Mouse (Mus musculus): ENCODE measurements around the gene Atg16l2.

Gene Atg16l2

DNA sequence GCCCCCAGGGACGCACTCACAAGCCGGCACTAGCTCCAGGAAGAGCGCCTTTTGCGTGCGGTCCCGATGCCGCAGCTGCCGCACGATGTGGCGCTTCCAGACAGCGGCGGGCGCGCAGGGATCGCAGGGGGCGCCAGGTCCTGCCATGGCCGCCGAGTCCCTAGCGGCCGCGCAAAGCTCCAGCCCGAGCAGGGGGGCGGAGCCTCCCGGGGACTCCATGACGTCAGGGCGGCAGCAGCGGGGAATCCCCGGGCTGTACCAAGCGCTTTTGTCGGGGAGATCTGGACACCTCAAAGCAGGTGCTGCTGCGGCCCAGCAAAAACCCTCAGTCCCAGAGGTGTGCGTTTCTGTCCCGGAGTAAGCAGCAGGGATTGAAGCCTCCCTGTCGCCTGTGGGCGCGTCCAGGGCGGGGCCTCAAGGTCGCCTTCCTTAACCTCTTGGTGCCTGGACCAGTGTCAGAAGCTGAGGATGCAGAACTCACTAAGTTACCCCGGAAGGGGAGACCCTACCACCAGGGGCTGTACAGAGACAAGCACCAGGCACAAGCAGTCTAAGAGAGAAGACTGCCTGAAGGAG is at the start of gene Atg16l2:
TSS of gene Atg16l2 (minus strand) at position 371 of the 576 bp plus-strand sequence.
- in situ Hi-C loops (cut with MseI, MboI): no loop called here

- in situ Hi-C loops (cut with MseI, MboI): no loop called here
These were observed 47.8 kb upstream of the Atg16l2 start for GRCm38 (mm10) chr7:101349861-101350260.

DNA sequence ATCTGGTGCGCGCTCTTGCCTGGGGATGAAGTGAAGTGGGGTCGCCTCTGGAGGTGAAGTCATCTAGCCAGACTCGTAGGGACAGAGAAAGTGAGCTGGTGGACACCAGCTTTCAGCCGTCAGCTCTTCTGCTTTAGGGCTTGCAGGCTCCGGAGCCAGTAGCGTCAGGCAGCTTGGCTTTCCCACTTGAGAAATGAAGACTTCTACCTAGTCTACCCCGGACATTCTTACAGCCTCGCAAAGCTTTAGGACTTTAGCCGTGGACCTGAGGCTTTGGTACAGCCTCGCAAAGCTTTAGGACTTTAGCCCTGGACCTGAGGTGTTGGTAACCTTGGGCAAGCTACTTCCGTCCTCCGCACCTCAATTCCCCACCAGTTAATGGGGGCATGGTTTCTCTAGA is 46.3 kb upstream of the Atg16l2 start:
- in situ Hi-C loops (cut with MseI, MboI): no loop called here

DNA sequence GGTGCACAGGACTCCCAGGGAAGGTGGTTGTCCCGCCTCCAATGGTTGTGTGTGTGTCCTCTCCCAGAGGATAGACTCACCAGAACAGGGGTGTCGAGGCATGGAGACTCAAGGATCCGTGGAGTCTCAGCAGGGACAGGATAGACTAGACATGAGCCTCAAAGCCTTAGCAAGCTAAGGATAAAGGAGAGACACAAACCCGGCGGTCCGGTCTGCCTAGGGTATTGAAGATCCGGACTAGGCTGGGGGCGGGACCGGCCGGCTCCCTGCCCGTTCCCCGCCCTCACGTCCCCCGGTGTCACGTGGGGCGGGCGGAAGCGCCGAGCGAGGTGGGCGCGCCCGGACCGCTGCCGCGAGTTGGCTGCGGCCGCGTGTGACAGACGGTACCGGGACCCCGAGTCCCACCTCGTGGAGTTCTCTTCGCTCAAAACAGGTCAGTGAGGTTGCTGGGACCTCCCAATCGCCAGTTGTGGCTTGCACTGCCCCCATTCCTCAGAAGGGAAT is 45.8 kb upstream of the Atg16l2 start, which contains the start of gene Arap1:
TSS of gene Arap1 (plus strand) at position 301 of the 504 bp plus-strand sequence.
- in situ Hi-C loops (cut with MseI, MboI): no loop called here

GRCm38 (mm10) chr7:101346991-101347390 is 44.9 kb upstream of the Atg16l2 start:
- in situ Hi-C loops (cut with MseI, MboI): no loop called here

DNA sequence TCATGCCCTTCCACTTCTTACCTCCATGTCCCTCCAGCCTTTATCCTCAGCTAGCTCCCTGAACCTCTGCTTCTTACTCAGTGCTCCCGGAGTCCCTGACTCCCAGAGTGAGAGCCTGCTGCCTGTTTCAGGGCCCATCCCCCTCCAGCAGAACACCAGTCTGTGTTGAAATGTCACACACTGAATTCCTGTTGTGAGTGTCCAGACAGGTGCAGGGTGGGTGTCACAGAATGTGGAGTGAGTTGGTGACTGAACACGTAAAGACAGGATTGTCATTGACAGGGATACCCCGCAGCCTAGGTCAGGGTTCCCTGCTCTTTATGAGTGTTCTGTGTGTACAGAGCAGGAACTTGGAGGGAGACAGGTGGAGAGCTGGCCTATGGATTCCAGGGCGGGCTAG is 42.8 kb upstream of the Atg16l2 start:
- in situ Hi-C loops (cut with MseI, MboI): no loop called here

DNA sequence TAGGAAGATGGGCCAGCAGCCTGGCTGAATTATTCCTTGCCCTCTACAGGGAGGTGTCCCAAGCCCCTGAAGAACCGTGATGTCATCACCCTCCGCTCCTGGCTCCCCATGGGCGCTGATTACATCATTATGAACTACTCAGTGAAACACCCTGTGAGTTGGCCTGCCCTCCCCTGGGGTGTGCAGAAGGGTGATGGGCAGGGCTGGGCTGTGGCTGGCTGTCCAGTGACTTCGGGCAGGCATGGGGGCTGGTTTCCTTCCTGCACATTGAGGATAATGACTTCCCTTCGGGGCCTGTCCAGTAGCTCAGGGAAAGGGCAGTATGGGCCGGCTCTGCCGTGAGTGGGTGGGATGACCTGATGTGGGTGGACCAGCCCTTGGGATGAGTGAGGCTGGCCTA is 41.1 kb upstream of the Atg16l2 start:
- in situ Hi-C loops (cut with MseI, MboI): no loop called here

- in situ Hi-C loops (cut with MseI, MboI): no loop called here
These were observed 39.4 kb upstream of the Atg16l2 start for GRCm38 (mm10) chr7:101341405-101341804.

GRCm38 (mm10) chr7:101337401-101337800 is 35.4 kb upstream of the Atg16l2 start:
- in situ Hi-C loops (cut with MseI, MboI): no loop called here

DNA sequence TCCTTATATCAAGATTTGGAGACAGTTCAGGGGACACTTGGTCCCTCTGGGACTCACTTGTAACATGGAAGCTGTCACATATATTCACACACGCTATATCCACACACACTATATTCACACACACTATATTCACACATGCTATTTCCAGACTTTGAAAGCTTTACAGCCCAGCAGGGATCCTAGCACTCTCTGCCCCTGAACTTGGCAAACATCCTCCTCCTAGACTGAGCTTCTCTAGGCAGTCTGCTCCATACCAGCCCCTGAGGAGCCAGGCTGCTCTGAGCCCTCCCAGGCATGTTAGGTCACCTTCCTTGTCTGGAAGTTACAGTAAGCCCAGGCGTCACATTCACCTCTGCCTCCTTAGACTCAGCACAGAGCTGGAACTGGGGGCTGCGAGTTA is 34.6 kb upstream of the Atg16l2 start:
- in situ Hi-C loops (cut with MseI, MboI): no loop called here

DNA sequence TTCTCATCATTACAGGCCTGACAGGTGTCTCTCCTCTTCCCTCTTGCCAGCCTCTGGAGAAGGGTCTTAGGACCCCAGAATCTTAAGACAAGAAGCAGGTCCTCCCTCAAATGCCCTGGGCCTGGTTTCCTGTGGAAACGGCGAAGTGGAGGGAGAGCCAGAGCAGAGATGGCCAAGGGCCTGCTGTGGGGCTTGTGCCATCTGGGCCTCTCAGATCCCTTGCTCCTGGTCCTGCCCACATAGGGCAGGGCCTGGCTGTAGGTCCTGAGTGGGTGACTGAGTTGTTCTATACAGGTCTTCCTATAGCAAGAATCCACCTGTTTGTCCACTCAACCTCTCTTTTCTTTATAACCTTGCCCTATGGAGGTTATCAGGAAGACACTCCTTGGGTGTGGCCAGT is 33.2 kb upstream of the Atg16l2 start:
- in situ Hi-C loops (cut with MseI, MboI): no loop called here

- in situ Hi-C loops (cut with MseI, MboI): no loop called here
These were observed 30.2 kb upstream of the Atg16l2 start for GRCm38 (mm10) chr7:101332045-101332831.

DNA sequence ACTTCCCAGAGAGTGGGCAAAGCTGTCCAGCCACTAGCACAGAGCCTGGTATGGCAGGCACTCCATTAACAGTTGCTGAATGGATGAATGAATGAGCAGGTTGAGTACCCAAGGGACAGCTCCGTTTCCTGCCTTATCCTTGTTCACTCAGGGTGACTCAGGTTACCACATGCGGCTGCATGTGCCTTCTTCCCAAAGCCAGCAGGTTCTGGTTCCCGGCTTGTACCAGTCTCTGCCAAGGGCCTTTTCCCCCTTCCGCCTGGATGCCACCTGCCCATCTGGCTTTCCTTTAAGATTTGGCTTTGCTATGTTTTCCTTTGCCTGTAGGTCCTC is 28.8 kb upstream of the Atg16l2 start:
- in situ Hi-C loops (cut with MseI, MboI): no loop called here

DNA sequence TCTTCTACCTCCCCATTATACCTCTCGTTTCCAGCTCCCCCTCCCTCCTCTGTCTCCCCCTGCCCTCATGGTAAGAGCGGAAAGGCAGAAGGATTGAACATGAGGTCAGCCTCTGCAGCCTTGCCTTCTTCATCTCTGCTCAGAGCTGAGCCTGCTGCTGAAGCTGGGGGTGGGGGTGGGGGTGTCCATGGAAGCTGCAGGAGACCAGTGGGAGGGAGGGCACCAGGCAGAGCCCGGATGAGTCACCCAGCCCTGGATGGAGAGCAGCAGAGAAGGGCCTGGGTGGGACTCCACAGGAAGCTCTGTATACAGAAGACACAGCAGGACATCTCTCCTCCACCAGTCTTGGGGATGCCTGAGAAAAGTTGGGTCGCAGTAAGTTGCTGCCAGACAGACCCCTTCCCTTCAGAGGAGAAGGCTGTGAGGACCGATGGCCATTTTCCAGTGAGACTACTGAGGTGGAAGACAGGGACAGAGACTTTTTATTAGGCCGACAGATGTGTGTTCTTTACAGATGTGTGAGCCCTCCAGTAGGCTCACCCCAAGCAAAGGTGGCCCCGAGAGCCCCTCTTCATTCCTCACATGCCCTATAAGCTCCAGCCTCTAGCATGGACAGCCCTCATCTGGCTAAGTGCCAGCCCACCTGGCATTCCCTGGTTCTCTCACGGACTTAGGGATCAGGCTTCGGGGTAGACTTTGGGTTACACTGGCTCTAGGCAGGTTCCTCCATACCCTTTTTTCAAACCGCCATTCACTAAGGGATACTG is 28.2 kb upstream of the Atg16l2 start:
- in situ Hi-C loops (cut with MseI, MboI): no loop called here

- in situ Hi-C loops (cut with MseI, MboI): no loop called here
These were observed 27.6 kb upstream of the Atg16l2 start for GRCm38 (mm10) chr7:101329606-101330005.

GRCm38 (mm10) chr7:101328621-101329158 is 26.6 kb upstream of the Atg16l2 start:
- in situ Hi-C loops (cut with MseI, MboI): no loop called here

- in situ Hi-C loops (cut with MseI, MboI): no loop called here
These were observed 25.7 kb upstream of the Atg16l2 start for GRCm38 (mm10) chr7:101327786-101328185.

DNA sequence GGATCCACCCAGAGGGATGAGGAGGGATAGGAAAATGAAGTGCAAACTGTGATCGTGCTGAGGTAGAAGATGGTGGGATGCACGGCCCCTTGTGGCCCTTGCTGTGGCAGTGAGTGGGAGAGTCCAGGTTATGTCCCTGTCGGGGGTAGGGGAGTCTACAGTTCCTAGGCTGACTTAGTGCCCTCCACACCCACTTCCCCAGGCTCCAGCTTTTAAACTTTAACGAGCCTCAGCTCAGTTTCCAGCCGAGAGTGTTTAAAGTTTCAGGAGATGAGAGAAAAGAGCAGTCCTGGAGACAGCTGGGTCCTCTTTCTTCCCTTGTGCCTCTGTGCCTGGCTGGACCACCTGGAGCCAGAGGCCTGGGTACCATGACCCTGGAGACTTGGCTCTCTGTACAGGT is 25.2 kb upstream of the Atg16l2 start:
- in situ Hi-C loops (cut with MseI, MboI): no loop called here

- in situ Hi-C loops (cut with MseI, MboI): no loop called here
These were observed 24.0 kb upstream of the Atg16l2 start for GRCm38 (mm10) chr7:101326006-101326405.

GRCm38 (mm10) chr7:101324142-101324962 is 22.3 kb upstream of the Atg16l2 start:
- in situ Hi-C loops (cut with MseI, MboI): no loop called here

- in situ Hi-C loops (cut with MseI, MboI): no loop called here
These were observed 21.1 kb upstream of the Atg16l2 start for GRCm38 (mm10) chr7:101323141-101323594.

All from mouse trophoblast stem cell (cell line).